Mouse (Mus musculus): ENCODE results near the gene Gm3286. TPM values are rescaled to one million over a fixed set of nuclear protein-coding genes. Genes with fewer than 3 reads are reported as not detected.

Gene Gm3286
- not detected in 2 replicates for polyA plus RNA-seq (2012; ENCODE audit: low replicate concordance)

DNA sequence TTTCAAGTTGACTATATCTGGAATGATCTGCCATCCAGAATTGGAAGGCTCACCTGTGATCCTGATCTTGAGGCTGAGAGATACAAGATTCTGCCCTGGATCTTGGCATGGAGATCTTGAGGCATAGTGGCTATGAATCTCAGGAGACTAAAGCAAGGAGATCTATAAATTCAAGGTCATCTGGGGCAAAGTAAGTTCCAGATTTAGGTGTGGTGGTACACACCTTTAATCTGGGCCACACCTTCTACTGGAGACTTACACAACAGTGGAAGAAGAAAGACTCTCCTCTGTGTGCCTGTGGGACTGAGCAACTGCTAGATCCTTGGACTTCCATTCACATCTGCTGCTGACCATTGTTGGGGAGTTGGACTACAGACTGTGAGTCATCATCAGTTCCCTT lies at the start of gene Gm3286:
TSS of gene Gm3286 (plus strand) at position 301 of the 400 bp plus-strand sequence.

Other genes starting within 250 kb of the Gm3286 start
- not detected in 2 replicates for gene Gm10424, start 238.0 kb upstream of the Gm3286 start, polyA plus RNA-seq (2012; ENCODE audit: low replicate concordance)
- gene Gm3259, start 204.8 kb upstream of the Gm3286 start, polyA plus RNA-seq (2012; ENCODE audit: low replicate concordance) = not detected in 2 replicates
- gene D5Ertd577e, start 54.0 kb upstream of the Gm3286 start, polyA plus RNA-seq (2012; ENCODE audit: low replicate concordance) = not detected in 2 replicates
- not detected in 2 replicates for gene Gm7971, start 84.1 kb downstream of the Gm3286 start, polyA plus RNA-seq (2012; ENCODE audit: low replicate concordance)
- not detected in 2 replicates for gene Gm7978, start 225.4 kb downstream of the Gm3286 start, polyA plus RNA-seq (2012; ENCODE audit: low replicate concordance)
- not detected in 2 replicates for gene Gm7982, start 231.3 kb downstream of the Gm3286 start, polyA plus RNA-seq (2012; ENCODE audit: low replicate concordance)